Mouse (Mus musculus) CH12.LX (cell line): ENCODE measurements around the gene Akap1.

Experiments used
- CTCF ChIP-seq, 2 experiments: IDR thresholded peaks in 1 of 2; conservative IDR thresholded peaks in 1 of 2; 2 replicates each; pipeline ENCODE4 v1.5.1; 2011 to 2012; ENCODE audit warnings: low read depth in 2 of 2, low read length in 2 of 2, improper control_type of control experiment in 1 of 2, inconsistent platforms in 1 of 2, mild to moderate bottlenecking in 1 of 2, moderate library complexity in 1 of 2
- MEF2A ChIP-seq: IDR thresholded peaks from 2 replicates; pipeline ENCODE4 v1.6.1; 2014; ENCODE audit warnings: low read depth, mild to moderate bottlenecking, inconsistent platforms, low read length, improper control_type of control experiment, borderline replicate concordance
- MXI1 ChIP-seq: IDR thresholded peaks from 2 replicates; pipeline ENCODE4 v1.6.1; 2011; ENCODE audit warnings: mild to moderate bottlenecking, low read depth, low read length, improper control_type of control experiment
- POLR2A ChIP-seq: IDR thresholded peaks from 2 replicates; pipeline ENCODE4 v1.6.1; 2011; ENCODE audit warnings: low read depth, mild to moderate bottlenecking, improper control_type of control experiment, low read length

- TF ChIP-seq CTCF (conservative IDR thresholded peaks at IDR 0.05 in 1 of 2, IDR thresholded peaks at IDR 0.05 in 1 of 2; ENCODE audit: low read depth in 2 of 2, low read length in 2 of 2), result no peak
- TF ChIP-seq MEF2A, result no peak
- TF ChIP-seq MXI1, result no peak
- TF ChIP-seq POLR2A, result no peak
Measured at GRCm38 (mm10) chr11:88834134-88834533, 30.3 kb downstream of the Akap1 start.
